Mouse (Mus musculus): ENCODE measurements at regions not wholly inside any gene's neighbourhood (a gene's known extent, or its start where the extent isn't known, plus 50 kb on each side); places are given as distances from the start of the nearest gene placed in this dataset.

- no peak for DNase-seq (ENCODE audit: low read depth, low spot score)
Measured at GRCm38 (mm10) chr10:67439042-67439635, 96.1 kb upstream of the Egr2 start.

- DNase-seq (ENCODE audit: low read depth, low spot score): no peak
Measured at GRCm38 (mm10) chr10:67439844-67440243, 95.4 kb upstream of the Egr2 start.

- no peak for DNase-seq (ENCODE audit: low read depth, low spot score)
Measured at GRCm38 (mm10) chr10:67441243-67441642, 94.0 kb upstream of the Egr2 start.

DNA sequence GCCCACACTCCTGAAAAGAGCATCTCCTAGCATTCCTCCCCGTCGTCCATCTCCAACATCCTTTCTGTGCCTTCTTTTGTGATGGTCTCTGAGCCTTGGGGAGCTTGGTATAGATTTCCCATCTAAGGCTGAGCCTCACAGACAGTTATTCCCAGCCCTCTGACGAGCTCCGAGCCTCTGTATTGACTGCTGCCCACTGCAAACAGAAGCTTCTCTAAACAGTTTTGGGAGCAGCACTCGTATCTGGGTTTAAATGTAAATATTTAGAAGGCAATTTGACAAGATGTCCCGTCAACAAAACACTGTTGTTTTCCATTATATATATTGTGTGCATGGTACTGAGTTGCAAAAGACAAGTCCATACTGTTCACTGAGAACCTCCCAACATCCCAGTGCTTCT, 86.4 kb upstream of the Egr2 start:
- DNase-seq (ENCODE audit: low read depth, low spot score): no peak

- DNase-seq (ENCODE audit: low read depth, low spot score): no peak
Measured at GRCm38 (mm10) chr10:67454149-67454548, 81.1 kb upstream of the Egr2 start.

GRCm38 (mm10) chr10:67458447-67459272, 76.6 kb upstream of the Egr2 start:
- no peak for DNase-seq (ENCODE audit: low read depth, low spot score)

DNA sequence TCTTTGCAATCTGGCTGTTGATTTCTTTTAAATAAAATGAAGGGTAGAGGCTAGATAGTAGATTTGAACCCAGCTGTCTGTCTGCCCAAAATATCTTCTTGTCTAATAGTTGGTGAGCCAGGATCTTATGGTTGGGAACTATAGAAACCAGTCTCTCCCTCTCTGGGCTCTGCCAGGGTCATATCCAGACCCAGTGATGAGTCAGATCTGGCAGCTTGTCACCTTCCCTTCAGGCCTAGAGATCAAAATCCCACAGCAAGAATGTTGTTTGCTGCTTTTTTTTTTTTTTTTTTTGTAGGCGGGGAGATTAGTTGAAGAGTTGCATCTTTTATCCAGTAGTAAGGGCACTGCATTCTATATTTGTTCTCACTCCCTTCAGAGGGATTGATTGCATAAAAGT, 74.0 kb upstream of the Egr2 start:
- no peak for DNase-seq (ENCODE audit: low read depth, low spot score)

GRCm38 (mm10) chr10:67461862-67462261, 73.4 kb upstream of the Egr2 start:
- no peak for DNase-seq (ENCODE audit: low read depth, low spot score)

- DNase-seq (ENCODE audit: low read depth, low spot score): no peak
Measured at GRCm38 (mm10) chr10:67468724-67469123, 66.6 kb upstream of the Egr2 start.

- DNase-seq (ENCODE audit: low read depth, low spot score): no peak
Measured at GRCm38 (mm10) chr10:67473016-67473415, 62.3 kb upstream of the Egr2 start.

- no peak for DNase-seq (ENCODE audit: low read depth, low spot score)
Measured at GRCm38 (mm10) chr10:67474336-67474735, 60.9 kb upstream of the Egr2 start.

GRCm38 (mm10) chr10:67482268-67482667, 53.0 kb upstream of the Egr2 start:
- DNase-seq (ENCODE audit: low read depth, low spot score): no peak

DNA sequence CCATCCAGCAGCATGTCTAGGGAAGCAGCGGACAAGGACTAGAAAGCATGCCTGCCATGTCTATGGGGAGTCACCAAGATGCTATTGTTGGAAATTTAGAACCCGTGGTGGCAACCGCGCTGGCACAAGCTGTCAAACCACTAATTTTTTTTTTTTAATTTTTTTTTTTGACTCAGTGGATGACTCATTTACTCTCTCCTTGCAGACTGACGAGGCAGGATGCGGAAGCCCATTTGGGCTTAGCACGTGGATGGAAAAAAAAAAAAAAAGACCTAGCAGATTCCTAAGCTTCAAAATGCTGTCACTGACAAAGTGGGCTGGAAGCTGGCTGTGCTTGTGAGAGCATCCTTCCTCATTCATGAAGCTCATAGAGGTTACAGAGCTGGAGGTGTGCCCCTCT, 51.9 kb upstream of the Egr2 start:
- DNase-seq (ENCODE audit: low read depth, low spot score): peak; percentile 75

DNA sequence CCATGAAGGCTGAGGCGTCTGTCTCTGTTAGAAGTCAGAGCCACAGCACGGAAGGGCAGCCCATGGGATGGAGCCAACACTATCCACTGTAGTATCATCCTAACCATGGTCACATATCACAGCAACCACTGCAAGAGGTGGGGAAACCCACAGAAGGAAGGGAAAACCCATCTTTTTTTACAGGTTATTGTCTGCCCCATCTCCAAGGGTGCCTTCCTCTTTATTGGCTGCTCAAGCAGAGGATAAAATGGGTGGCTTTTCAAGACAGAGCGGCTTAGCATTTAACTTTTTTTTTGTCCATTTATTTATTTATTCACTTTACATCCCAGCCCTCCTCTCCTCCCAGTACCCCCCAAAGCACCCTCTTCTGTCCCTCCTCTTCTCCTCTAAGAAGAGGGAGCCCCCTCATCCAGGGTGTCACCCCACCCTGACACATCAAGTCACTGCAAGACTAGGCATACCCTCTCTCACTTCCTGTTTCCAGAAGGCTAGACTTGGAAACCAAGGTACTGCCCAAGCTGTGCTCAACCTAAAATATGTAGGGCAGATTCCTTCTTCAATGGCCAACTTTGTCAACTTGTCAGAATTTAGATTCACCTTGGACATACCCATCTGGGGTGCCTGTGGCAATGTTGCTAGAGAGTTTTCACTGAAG, 51.1 kb upstream of the Egr2 start:
- peak; percentile 17 for DNase-seq (ENCODE audit: low read depth, low spot score)

Measured in CD4-positive helper T cell, adult 2 months (primary cell).